Mouse (Mus musculus): ENCODE results near the gene Gfi1. TPM values are rescaled to one million over a fixed set of nuclear protein-coding genes. Genes with fewer than 3 reads are reported as not detected.

Gene Gfi1
- total and polyA plus RNA-seq, 2 experiments from 2014 or later = 0.05 TPM; not detected in 1

DNA sequence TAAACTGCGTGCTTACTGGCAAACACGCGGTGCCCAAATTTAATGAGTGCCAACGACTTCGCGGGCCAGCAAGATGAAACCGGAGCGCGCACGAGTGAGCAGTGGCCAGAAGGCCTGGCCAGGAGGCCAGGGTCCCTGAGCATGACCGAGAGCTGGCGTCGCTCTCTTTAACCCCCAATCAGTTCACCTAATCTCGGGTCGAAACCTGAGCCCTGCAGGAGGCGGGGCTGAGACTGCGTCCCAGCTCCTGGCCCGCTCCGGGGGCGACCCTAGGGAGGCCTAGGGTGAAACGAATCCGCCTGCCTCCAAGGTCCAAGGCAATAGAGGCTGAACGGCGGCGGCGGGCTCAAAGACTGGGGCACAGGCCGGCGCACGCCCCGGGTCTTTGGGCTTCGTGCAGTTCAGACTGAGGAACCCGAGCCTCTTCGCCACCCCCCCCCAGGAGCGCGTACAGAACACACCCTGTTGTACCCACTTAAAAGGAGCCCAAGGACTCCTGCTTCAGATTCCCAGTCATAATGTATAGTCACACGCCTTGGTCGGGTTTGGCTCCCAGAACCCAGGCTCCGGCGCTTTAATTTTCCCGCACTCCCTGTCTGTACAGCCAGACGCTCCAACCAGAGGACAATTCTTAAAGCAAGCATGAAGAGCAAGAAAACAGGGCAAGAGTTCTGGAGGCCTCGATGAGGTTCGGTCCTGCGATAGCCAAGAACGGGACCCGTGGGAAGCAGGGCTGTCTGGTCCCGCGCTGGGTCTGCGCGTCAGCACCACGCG, 988 bp downstream of the Gfi1 start:
- peaks cover 67% of the 10 kb centered on the region for H3K27me3 ChIP-seq (ENCODE audit: insufficient read depth, low read length)
- TF ChIP-seq CTCF (IDR thresholded peaks at IDR 0.05) = no peak
- no peak for DNase-seq (ENCODE audit: low spot score)
- H3K4me2 ChIP-seq (ENCODE audit: low read depth, low read length, poor library complexity, severe bottlenecking) = peak overlapping the region; percentile 15; the same call in 1 of the 2 replicates
- no peaks in the 10 kb centered on the region for H3K36me3 ChIP-seq (ENCODE audit: insufficient read depth, low read length)
- peaks cover 20% of the 10 kb centered on the region for H3K4me1 ChIP-seq (ENCODE audit: insufficient read depth, low read length)
- H3K4me3 ChIP-seq (ENCODE audit: low read depth, low read length) = peak overlapping the region; percentile 10; the same call in 1 of the 2 replicates
- under 1% methylated on average over 52 of the region's 52 CpGs for WGBS
- no peak overlapping the region for H3K9ac ChIP-seq (replicated peaks; ENCODE audit: low read length, poor library complexity, severe bottlenecking)
- H3K27ac ChIP-seq (ENCODE audit: low read depth, low read length) = no peak overlapping the region
- ATAC-seq (ENCODE audit: low FRiP score) = no peak
- H3K9me3 ChIP-seq (ENCODE audit: low read length) = no peaks in the 10 kb centered on the region

DNA sequence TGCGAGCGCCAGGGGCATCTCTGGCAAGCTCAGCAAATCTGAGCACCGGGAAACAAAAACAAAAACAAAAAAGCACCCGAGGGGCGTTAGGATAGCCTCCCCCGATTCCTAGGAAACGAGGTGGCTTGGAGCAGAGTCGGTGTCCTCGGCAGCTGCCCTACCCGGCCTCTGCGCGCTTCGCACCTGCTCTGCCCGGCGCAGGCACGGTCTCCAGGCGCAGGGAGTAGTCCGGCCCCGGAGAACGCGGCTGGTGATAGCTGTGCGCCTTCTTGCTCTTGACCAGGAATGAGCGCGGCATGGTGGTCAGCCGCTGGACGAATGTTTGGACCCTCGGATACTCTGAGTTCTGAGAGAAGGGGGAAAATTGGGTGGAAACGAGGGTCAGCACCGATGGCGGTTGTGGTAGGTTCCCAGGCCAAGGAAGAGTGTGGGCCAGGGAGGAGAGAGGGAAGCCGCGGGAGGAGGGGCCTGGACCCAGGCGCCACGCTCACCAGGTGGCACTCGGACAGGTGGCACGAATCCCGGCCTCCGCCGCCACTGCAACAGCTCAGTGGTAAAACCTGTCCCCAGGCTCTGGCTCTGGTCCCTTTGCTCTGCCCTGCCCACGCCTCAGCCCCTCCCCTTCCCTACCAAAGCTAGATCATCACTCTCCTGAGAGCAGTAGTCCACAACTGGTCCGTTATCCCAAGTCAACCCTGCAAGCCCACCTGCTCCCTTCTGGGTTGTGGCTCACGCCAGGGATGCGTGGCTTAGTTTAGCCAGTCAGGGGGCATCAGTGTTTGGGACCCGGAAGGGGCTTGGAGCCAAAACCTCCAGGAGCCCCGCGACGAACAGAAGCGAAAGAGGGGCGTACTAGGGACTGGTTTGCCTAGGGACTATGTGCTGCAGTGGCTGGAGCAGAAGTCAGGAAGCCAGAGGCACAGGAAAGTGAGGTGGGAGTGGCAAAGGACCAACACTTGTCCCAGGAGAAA, 2.0 kb downstream of the Gfi1 start:
- H3K36me3 ChIP-seq (ENCODE audit: insufficient read depth, low read length) = no peaks in the 10 kb centered on the region
- DNase-seq (ENCODE audit: low spot score) (no peak), ATAC-seq (ENCODE audit: low FRiP score) (no peak)
- H3K4me1 ChIP-seq (ENCODE audit: insufficient read depth, low read length) = peaks cover 20% of the 10 kb centered on the region
- H3K4me2 ChIP-seq (ENCODE audit: low read depth, low read length, poor library complexity, severe bottlenecking) = peak overlapping the region; percentile 15
- no peak for TF ChIP-seq CTCF (IDR thresholded peaks at IDR 0.05)
- 0 out of 2 replicates have a peak overlapping the region, but pooled peaks have one; percentile 5 for H3K4me3 ChIP-seq (ENCODE audit: low read depth, low read length)
- no peak overlapping the region for H3K27ac ChIP-seq (ENCODE audit: low read depth, low read length)
- H3K9ac ChIP-seq (replicated peaks; ENCODE audit: low read length, poor library complexity, severe bottlenecking) = no peak overlapping the region
- 1% methylated on average over 44 of the region's 49 CpGs for WGBS
- H3K27me3 ChIP-seq (ENCODE audit: insufficient read depth, low read length) = peaks cover 74% of the 10 kb centered on the region
- H3K9me3 ChIP-seq (ENCODE audit: low read length) = no peaks in the 10 kb centered on the region

DNA sequence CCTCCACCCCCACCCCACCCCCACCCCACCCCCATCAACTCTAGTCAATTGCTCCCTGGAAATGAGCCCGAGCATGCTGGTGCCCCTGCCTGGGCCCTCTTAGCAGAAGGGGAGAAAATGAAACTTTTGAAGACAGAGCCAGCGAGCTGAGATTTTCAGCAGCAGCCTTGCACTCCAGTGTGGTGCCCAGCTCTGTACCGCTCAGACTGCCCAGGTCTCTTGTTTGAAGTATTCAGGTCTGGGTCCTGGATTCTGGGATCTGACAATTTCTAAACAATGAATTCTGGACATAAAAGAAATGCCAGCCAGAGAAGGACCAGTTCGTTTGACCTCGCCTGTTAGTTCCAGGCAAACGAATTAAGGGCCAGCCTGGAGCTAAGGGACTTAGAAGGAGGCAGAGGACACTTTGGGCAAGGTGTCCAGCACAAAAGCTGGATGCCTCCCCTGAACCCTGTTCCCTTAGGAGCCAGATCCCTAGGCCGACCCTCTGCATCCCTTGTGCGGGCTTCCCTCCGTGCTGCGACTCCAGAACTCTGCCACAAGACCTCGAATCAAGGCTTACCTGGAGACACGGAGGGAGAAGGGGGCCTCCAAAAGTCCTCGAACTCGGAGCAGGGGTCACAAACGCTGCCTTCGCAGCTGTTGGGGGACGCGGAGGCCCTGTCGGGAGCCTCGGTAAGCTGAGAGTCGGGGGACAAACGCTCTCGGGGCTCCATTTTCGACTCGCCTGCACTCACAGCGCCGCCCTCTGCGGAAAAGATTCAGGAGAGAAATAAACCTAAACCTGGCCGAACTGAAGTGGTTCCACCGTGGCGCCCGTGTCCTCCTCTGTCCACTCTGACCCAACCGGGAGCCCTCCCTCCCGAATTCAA, 2.9 kb downstream of the Gfi1 start:
- H3K36me3 ChIP-seq (ENCODE audit: insufficient read depth, low read length) = no peaks in the 10 kb centered on the region
- H3K27me3 ChIP-seq (ENCODE audit: insufficient read depth, low read length) = peaks cover 70% of the 10 kb centered on the region
- WGBS = under 1% methylated on average over 34 of the region's 34 CpGs
- peak overlapping the region; percentile 15; the same call in 1 of the 2 replicates for H3K4me2 ChIP-seq (ENCODE audit: low read depth, low read length, poor library complexity, severe bottlenecking)
- ATAC-seq (ENCODE audit: low FRiP score) = no peak
- no peak for TF ChIP-seq CTCF (IDR thresholded peaks at IDR 0.05)
- H3K9ac ChIP-seq (replicated peaks; ENCODE audit: low read length, poor library complexity, severe bottlenecking) = no peak overlapping the region
- H3K4me3 ChIP-seq (ENCODE audit: low read depth, low read length) = 0 out of 2 replicates have a peak overlapping the region, but pooled peaks have one; percentile 5
- H3K9me3 ChIP-seq (ENCODE audit: low read length) = no peaks in the 10 kb centered on the region
- no peak overlapping the region for H3K27ac ChIP-seq (ENCODE audit: low read depth, low read length)
- DNase-seq (ENCODE audit: low spot score) = no peak
- H3K4me1 ChIP-seq (ENCODE audit: insufficient read depth, low read length) = peaks cover 20% of the 10 kb centered on the region

DNA sequence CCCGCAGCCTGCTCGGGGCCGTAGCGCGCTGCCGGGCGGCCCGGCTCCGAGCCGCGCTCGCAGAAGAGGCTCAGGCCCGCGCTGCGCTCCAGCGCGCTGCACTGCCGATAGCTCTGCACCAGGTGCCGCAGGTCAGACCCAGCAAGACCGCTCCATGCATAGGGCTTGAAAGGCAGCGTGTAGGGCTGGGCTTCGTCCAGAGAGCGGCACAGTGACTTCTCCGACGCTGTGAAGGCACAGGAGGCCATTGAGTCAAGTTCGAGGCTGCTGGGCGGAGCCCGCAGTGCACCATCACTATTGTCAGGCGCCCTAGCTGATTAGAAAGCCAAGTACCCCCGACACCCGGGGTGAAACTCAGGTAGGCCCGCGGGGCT, 4.2 kb downstream of the Gfi1 start:
- Histone ChIP-seq H3K9ac (replicated peaks; ENCODE audit: low read length, poor library complexity, severe bottlenecking) (no peak overlapping the region), H3K27ac (ENCODE audit: low read depth, low read length) (no peak overlapping the region), H3K4me2 (ENCODE audit: low read depth, low read length, poor library complexity, severe bottlenecking) (peak overlapping the region; percentile 62), H3K9me3 (ENCODE audit: low read length) (no peaks in the 10 kb centered on the region), H3K4me1 (ENCODE audit: insufficient read depth, low read length) (peaks cover 19% of the 10 kb centered on the region), H3K4me3 (ENCODE audit: low read depth, low read length) (peak overlapping the region; percentile 37), H3K27me3 (ENCODE audit: insufficient read depth, low read length) (peaks cover 79% of the 10 kb centered on the region), H3K36me3 (ENCODE audit: insufficient read depth, low read length) (no peaks in the 10 kb centered on the region)
- DNase-seq (ENCODE audit: low spot score) (no peak), ATAC-seq (ENCODE audit: low FRiP score) (peak; percentile 32; the same call in 1 of the 2 replicates)
- under 1% methylated on average over 33 of the region's 33 CpGs for WGBS
- TF ChIP-seq CTCF (IDR thresholded peaks at IDR 0.05) = no peak

DNA sequence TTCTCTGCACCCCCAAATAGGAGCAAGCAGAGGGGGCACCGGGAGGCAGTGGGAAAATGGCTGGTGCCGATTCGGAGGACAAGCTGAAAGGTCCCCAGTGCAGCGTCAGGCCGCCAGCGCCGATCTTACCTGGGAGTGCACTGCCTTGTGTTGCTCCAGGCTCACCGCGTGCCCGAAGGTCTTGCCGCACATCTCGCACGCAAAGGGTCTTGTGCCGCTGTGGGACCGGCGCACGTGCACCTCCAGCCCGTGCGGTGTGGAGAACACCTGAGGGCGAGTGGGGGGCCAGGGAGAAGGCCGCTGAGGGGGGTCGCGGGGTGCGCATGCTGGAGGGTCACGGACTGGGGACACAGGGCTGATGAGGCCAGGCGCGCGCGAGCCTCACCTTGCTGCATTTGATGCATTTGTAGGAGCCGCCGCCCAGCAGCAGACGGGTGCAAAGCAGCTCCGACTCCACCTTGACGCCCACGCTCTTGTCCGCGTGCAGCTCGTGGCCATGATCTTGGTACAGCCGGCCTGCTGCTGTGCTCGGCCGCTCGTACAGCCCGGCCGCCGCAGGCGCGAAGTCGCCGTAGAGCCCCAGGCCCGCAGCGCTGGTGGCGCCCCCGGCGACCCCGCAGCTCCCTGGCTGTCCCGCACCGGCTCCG, 4.7 kb downstream of the Gfi1 start:
- no peak overlapping the region for H3K27ac ChIP-seq (ENCODE audit: low read depth, low read length)
- H3K4me1 ChIP-seq (ENCODE audit: insufficient read depth, low read length) = peaks cover 15% of the 10 kb centered on the region
- no peak for DNase-seq (ENCODE audit: low spot score)
- H3K4me3 ChIP-seq (ENCODE audit: low read depth, low read length) = peak overlapping the region; percentile 37
- ATAC-seq (ENCODE audit: low FRiP score) = peak; percentile 45; the same call in 1 of the 2 replicates
- H3K27me3 ChIP-seq (ENCODE audit: insufficient read depth, low read length) = peaks cover 75% of the 10 kb centered on the region
- peak overlapping the region; percentile 62 for H3K4me2 ChIP-seq (ENCODE audit: low read depth, low read length, poor library complexity, severe bottlenecking)
- no peaks in the 10 kb centered on the region for H3K9me3 ChIP-seq (ENCODE audit: low read length)
- WGBS = 4% methylated on average over 46 of the region's 58 CpGs
- H3K9ac ChIP-seq (replicated peaks; ENCODE audit: low read length, poor library complexity, severe bottlenecking) = no peak overlapping the region
- no peaks in the 10 kb centered on the region for H3K36me3 ChIP-seq (ENCODE audit: insufficient read depth, low read length)
- TF ChIP-seq CTCF (IDR thresholded peaks at IDR 0.05) = no peak

Measured in midbrain, postnatal 0 days (tissue).